Mouse (Mus musculus) frontal cortex, postnatal 36 days (tissue): ENCODE measurements at regions not wholly inside any gene's neighbourhood (a gene's known extent, or its start where the extent isn't known, plus 50 kb on each side); places are given as distances from the start of the nearest gene placed in this dataset.
A peak's percentile ranks its signal among the peaks of the same experiment; 100 is the strongest.
"Not testable (repeated sequence)": the region's sequence is repeated elsewhere in the genome, so short reads cannot be mapped to it uniquely, and the experiment has no call there.

Experiments
- DNase-seq, 2 experiments: peaks; one replicate each; pipeline ENCODE4 v3.0.0; 2022; ENCODE audit warnings: low spot score in 2 of 2

GRCm38 (mm10) chr11:111957721-111958287 lies 824.2 kb upstream of the Sox9 start:
- DNase-seq, result no peak

- peak in 1 of 2 experiments; percentile 7 for DNase-seq
Observed at GRCm38 (mm10) chr11:111961047-111961837, 820.8 kb upstream of the Sox9 start.

GRCm38 (mm10) chr11:111961846-111962245 lies 820.2 kb upstream of the Sox9 start:
- no peak for DNase-seq

GRCm38 (mm10) chr11:111964066-111964465 lies 818.0 kb upstream of the Sox9 start:
- no peak for DNase-seq

- DNase-seq, result no peak
Observed at GRCm38 (mm10) chr11:111966401-111966800, 815.6 kb upstream of the Sox9 start.

GRCm38 (mm10) chr11:111971001-111971400 lies 811.0 kb upstream of the Sox9 start:
- DNase-seq, result no peak

GRCm38 (mm10) chr11:111978667-111979066 lies 803.4 kb upstream of the Sox9 start:
- no peak for DNase-seq

- no peak for DNase-seq
Observed at GRCm38 (mm10) chr11:111996395-111996794, 785.6 kb upstream of the Sox9 start.

- DNase-seq, result not testable (repeated sequence)
Observed at GRCm38 (mm10) chr11:112010848-112011247, 771.2 kb upstream of the Sox9 start.

- DNase-seq, result no peak
Observed at GRCm38 (mm10) chr11:112017906-112018305, 764.1 kb upstream of the Sox9 start.

GRCm38 (mm10) chr11:112028031-112028430 lies 754.0 kb upstream of the Sox9 start:
- DNase-seq, result no peak

- no peak for DNase-seq
Observed at GRCm38 (mm10) chr11:112038741-112039140, 743.3 kb upstream of the Sox9 start.

GRCm38 (mm10) chr11:112044455-112044854 lies 737.6 kb upstream of the Sox9 start:
- no peak for DNase-seq

- DNase-seq, result no peak
Observed at GRCm38 (mm10) chr11:112045353-112045752, 736.7 kb upstream of the Sox9 start.

- no peak for DNase-seq
Observed at GRCm38 (mm10) chr11:112050362-112050761, 731.7 kb upstream of the Sox9 start.

GRCm38 (mm10) chr11:112055591-112055990 lies 726.4 kb upstream of the Sox9 start:
- no peak for DNase-seq

- DNase-seq, result no peak
Observed at GRCm38 (mm10) chr11:112067176-112067575, 714.8 kb upstream of the Sox9 start.

- no peak for DNase-seq
Observed at GRCm38 (mm10) chr11:112068821-112069220, 713.2 kb upstream of the Sox9 start.

- DNase-seq, result peak; percentile 28 to 49
Observed at GRCm38 (mm10) chr11:112071571-112071970, 710.5 kb upstream of the Sox9 start.

GRCm38 (mm10) chr11:112081386-112081785 lies 700.6 kb upstream of the Sox9 start:
- DNase-seq, result no peak

GRCm38 (mm10) chr11:112083019-112083418 lies 699.0 kb upstream of the Sox9 start:
- DNase-seq, result no peak

GRCm38 (mm10) chr11:112092168-112092567 lies 689.9 kb upstream of the Sox9 start:
- no peak for DNase-seq

- DNase-seq, result no peak
Observed at GRCm38 (mm10) chr11:112095009-112095408, 687.0 kb upstream of the Sox9 start.
